Mouse (Mus musculus) lung, embryonic 16.5 days (tissue): ENCODE results near the gene Lrrc8c. TPM values are rescaled to one million over a fixed set of nuclear protein-coding genes. Genes with fewer than 3 reads are reported as not detected.

Experiments
- ATAC-seq: fragments of 200-750 bp; cut with Nextera tagmentation; 2 replicates; pipeline ENCODE4 v1.8.0; 2017; ENCODE audit warnings: low read depth, mild to moderate bottlenecking, moderate library complexity
- H3K27ac ChIP-seq: fragments of 300-500 bp; sonication (generic); 2 replicates; pipeline ENCODE4 v1.5.1; 2014; ENCODE audit warnings: mild to moderate bottlenecking, control low read depth, low read length
- H3K27me3 ChIP-seq: fragments of 300-500 bp; sonication (generic); 2 replicates; pipeline ENCODE4 v1.6.1; 2014; ENCODE audit warnings: low read depth, low read length, mixed read lengths; ENCODE audit not compliant: control insufficient read depth, insufficient read depth
- H3K36me3 ChIP-seq: fragments of 300-500 bp; sonication (generic); 2 replicates; pipeline ENCODE4 v1.6.1; 2014; ENCODE audit warnings: low read length; ENCODE audit not compliant: control insufficient read depth, insufficient read depth
- H3K4me1 ChIP-seq: fragments of 300-500 bp; sonication (generic); replicated peaks from 2 replicates; pipeline ENCODE4 v1.6.1; 2014; ENCODE audit warnings: low read length, mixed read lengths; ENCODE audit not compliant: control insufficient read depth, insufficient read depth
- H3K4me2 ChIP-seq: fragments of 300-500 bp; sonication (generic); 2 replicates; pipeline ENCODE4 v1.6.1; 2014; ENCODE audit warnings: low read depth, low read length, control low read depth
- H3K4me3 ChIP-seq: fragments of 300-500 bp; sonication (generic); 2 replicates; pipeline ENCODE4 v1.5.1; 2014; ENCODE audit warnings: mild to moderate bottlenecking, low read length, control low read depth
- H3K9ac ChIP-seq: fragments of 300-500 bp; sonication (generic); 2 replicates; pipeline ENCODE4 v1.6.1; 2014; ENCODE audit warnings: low read length, control low read depth
- H3K9me3 ChIP-seq: fragments of 300-500 bp; sonication (generic); 2 replicates; pipeline ENCODE4 v1.6.1; 2016; ENCODE audit warnings: low read length; ENCODE audit not compliant: control insufficient read depth
- WGBS: fragments of 180-500 bp; shearing (Covaris S2); extraction: QIAGEN DNeasy Blood & Tissue Kit; methylation state at CpG from one replicate; pipeline ENCODE4 v1.1.7; 2014; 5-methylcytosine and 5-hydroxymethylcytosine counted together
- polyA plus RNA-seq: library from polyadenylated mRNA; unstranded; fragments of >200 nt; fragmentation: Nextera tagmentation; extraction: Ambion mirVana; gene quantifications from 2 replicates; pipeline ENCODE4 v1.2.1, GENCODE M21; 2015

Lrrc8c gene
- polyA plus RNA-seq, 1 experiment from 2014 or later = 29.2 TPM

DNA sequence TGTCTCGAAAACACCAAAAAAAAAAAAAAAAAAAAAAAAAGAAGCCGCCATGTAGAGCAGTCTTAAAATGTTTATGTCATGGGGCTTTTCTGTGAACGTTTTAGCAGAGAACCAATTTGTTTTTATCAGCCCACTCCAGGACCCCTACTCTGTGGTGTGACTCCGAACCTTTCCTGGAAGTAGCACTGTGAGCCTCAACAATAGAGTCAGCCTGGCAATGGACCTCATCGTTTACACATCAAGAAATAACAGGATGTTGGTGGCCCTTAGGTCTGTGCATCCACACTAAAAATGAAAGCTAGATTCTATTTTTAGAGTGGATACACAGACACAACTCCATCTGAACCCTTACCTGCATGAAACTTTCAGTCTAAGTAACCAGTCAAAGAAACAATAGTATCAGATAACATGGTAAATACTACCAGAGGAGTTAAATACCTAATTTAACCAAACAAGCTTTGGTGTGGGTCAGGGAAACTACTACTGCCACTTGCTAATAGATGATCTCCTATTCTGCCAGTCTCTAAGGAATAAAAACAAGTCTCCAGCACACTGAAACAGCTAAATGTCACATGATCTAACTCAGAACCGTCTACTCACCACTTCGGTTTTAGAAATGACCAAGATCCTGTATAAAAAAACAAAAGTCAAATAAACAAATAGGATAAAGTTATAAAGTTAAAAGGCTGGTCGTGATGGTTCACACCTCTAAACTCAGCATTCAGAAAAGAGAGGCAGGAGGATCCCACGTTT is 95.7 kb downstream of the Lrrc8c start:
- WGBS = 39% methylated on average over 8 of the region's 9 CpGs
- Histone ChIP-seq H3K4me3 (no peak overlapping the region), H3K27me3 (no peaks in the 10 kb centered on the region), H3K4me1 (peaks cover 7% of the 10 kb centered on the region; the same call in 1 of the 2 replicates), H3K4me2 (no peak overlapping the region), H3K9ac (no peak overlapping the region), H3K36me3 (no peaks in the 10 kb centered on the region), H3K27ac (peak overlapping the region; percentile 80), H3K9me3 (no peaks in the 10 kb centered on the region)
- peak; percentile 74 for ATAC-seq

- H3K27me3 ChIP-seq = no peaks in the 10 kb centered on the region
- H3K4me1 ChIP-seq = peaks cover 10% of the 10 kb centered on the region; the same call in 1 of the 2 replicates
- H3K27ac ChIP-seq = peak overlapping the region; percentile 12; the same call in 1 of the 2 replicates
- no peak overlapping the region for H3K9ac ChIP-seq
- H3K4me3 ChIP-seq = no peak overlapping the region
- 46% methylated on average over 7 of the region's 7 CpGs for WGBS
- no peaks in the 10 kb centered on the region for H3K9me3 ChIP-seq
- ATAC-seq = no peak
- no peaks in the 10 kb centered on the region for H3K36me3 ChIP-seq
- no peak overlapping the region for H3K4me2 ChIP-seq
These were observed 96.8 kb downstream of the Lrrc8c start for GRCm38 (mm10) chr5:105615871-105616454.

DNA sequence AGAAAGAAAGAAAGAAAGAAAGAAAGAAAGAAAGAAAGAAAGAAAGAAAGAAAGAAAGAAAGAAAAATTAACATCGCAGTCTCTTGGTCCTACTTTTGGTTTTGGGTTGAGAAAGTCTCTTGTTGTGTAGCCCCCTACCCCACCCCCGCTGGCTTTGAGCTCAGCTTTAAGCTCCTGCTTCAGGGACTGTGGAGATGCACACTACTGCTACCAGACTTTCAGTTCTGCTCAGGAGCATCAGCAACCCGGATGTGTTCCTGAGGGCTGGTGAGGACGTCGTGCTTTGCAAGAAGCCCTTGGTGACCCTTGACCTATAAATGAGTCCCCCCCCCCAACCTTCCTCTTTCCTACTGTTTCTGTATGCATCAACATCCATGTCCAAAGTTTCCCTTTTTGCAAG is 97.3 kb downstream of the Lrrc8c start:
- no peaks in the 10 kb centered on the region for H3K9me3 ChIP-seq
- no peaks in the 10 kb centered on the region for H3K27me3 ChIP-seq
- H3K27ac ChIP-seq = no peak overlapping the region
- WGBS = 63% methylated on average over 5 of the region's 5 CpGs
- ATAC-seq = no peak
- H3K4me2 ChIP-seq = no peak overlapping the region
- H3K4me1 ChIP-seq = peaks cover 10% of the 10 kb centered on the region; the same call in 1 of the 2 replicates
- no peaks in the 10 kb centered on the region for H3K36me3 ChIP-seq
- H3K9ac ChIP-seq = no peak overlapping the region
- no peak overlapping the region for H3K4me3 ChIP-seq

- Histone ChIP-seq H3K9ac (no peak overlapping the region), H3K27ac (no peak overlapping the region), H3K4me1 (peaks cover 4% of the 10 kb centered on the region; the same call in 1 of the 2 replicates), H3K36me3 (no peaks in the 10 kb centered on the region), H3K4me3 (no peak overlapping the region), H3K4me2 (no peak overlapping the region), H3K9me3 (no peaks in the 10 kb centered on the region), H3K27me3 (no peaks in the 10 kb centered on the region)
- no peak for ATAC-seq
These were observed 99.3 kb downstream of the Lrrc8c start for GRCm38 (mm10) chr5:105618510-105618909.

GRCm38 (mm10) chr5:105619666-105620065 is 100.5 kb downstream of the Lrrc8c start:
- 0 out of 2 replicates have a peak overlapping the region, but pooled peaks have one; percentile 64 for H3K27ac ChIP-seq
- no peak overlapping the region for H3K9ac ChIP-seq
- H3K4me1 ChIP-seq = peaks cover 4% of the 10 kb centered on the region; the same call in 1 of the 2 replicates
- 86% methylated on average over 2 of the region's 2 CpGs for WGBS
- no peak overlapping the region for H3K4me2 ChIP-seq
- no peaks in the 10 kb centered on the region for H3K27me3 ChIP-seq
- H3K4me3 ChIP-seq = no peak overlapping the region
- no peaks in the 10 kb centered on the region for H3K36me3 ChIP-seq
- H3K9me3 ChIP-seq = no peaks in the 10 kb centered on the region
- ATAC-seq = no peak

GRCm38 (mm10) chr5:105620505-105621116 is 101.4 kb downstream of the Lrrc8c start:
- Histone ChIP-seq H3K4me1 (peaks cover 4% of the 10 kb centered on the region; the same call in 1 of the 2 replicates), H3K36me3 (no peaks in the 10 kb centered on the region), H3K9ac (no peak overlapping the region), H3K27ac (peak overlapping the region; percentile 79), H3K4me3 (no peak overlapping the region), H3K27me3 (no peaks in the 10 kb centered on the region), H3K9me3 (no peaks in the 10 kb centered on the region), H3K4me2 (no peak overlapping the region)
- peak; percentile 68 for ATAC-seq
- WGBS = 45% methylated on average over 6 of the region's 6 CpGs

DNA sequence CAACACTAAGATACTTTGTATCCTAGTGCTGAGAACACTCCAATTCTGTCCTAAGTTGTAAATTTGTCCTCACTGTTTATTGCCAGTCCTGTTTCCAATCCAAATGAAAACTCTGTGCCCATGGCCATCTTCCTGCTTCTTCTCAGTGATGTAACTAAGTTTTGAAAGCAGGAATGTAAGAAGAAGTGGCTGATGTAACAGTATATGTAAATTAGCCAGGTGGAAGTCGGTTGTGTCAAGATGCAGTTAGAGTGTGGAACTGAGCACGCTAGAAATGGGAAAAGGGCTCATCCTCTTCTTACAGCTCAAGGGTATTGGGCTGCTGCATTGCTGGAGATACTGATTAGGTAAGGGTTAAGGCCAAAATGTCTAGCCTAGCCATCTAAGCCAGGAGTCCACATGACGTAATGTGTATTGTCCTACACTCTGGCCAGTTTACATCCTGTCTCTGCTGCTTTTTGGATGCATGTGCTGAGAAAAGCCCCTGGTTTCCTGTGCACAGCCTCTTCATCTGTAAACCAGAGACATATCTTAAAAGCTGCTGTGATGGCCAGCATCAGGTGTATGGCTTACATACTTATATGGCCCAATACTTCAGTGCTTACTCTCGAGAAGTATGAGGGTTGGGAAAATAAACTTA is 104.0 kb downstream of the Lrrc8c start:
- H3K27ac ChIP-seq = peak overlapping the region; percentile 69
- ATAC-seq = peak; percentile 65
- H3K4me3 ChIP-seq = no peak overlapping the region
- no peaks in the 10 kb centered on the region for H3K9me3 ChIP-seq
- no peaks in the 10 kb centered on the region for H3K36me3 ChIP-seq
- no peak overlapping the region for H3K9ac ChIP-seq
- no peaks in the 10 kb centered on the region for H3K27me3 ChIP-seq
- H3K4me2 ChIP-seq = no peak overlapping the region
- WGBS = 37% methylated on average over 4 of the region's 4 CpGs
- H3K4me1 ChIP-seq = peaks cover 4% of the 10 kb centered on the region; the same call in 1 of the 2 replicates

DNA sequence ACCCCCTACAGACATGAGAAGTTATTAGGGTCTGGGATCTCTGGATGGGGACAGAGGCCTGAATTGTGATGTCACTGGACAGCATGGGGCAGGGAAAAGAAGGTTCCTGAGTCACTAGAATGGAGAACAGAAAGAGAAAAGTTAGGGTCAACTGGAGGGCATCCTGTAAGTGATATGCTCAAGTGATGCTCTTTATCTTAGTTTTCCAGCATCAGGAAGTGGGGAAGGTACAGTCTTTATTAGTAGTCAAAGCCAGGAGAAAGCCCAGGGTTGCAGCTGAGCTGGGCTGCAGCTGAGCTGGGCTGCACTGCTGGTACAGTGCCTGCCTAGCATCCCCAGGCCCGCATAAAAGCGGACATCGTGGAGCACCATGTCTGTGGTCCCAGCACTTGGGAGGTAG is 105.1 kb downstream of the Lrrc8c start:
- H3K4me3 ChIP-seq = no peak overlapping the region
- no peak overlapping the region for H3K9ac ChIP-seq
- WGBS = 91% methylated on average over 3 of the region's 3 CpGs
- peak overlapping the region; percentile 69 for H3K27ac ChIP-seq
- no peak for ATAC-seq
- H3K9me3 ChIP-seq = no peaks in the 10 kb centered on the region
- H3K4me2 ChIP-seq = no peak overlapping the region
- no peaks in the 10 kb centered on the region for H3K27me3 ChIP-seq
- H3K36me3 ChIP-seq = no peaks in the 10 kb centered on the region
- H3K4me1 ChIP-seq = peaks cover 4% of the 10 kb centered on the region; the same call in 1 of the 2 replicates
